Mouse (Mus musculus): ENCODE data around the gene Spic. TPM values are rescaled to one million over a fixed set of nuclear protein-coding genes. Genes with fewer than 3 reads are reported as not detected.
"Not testable (repeated sequence)": the region's sequence is repeated elsewhere in the genome, so short reads cannot be mapped to it uniquely, and the experiment has no call there.

Spic gene
- polyA plus RNA-seq, 1 experiment from 2014 or later = not detected

DNA sequence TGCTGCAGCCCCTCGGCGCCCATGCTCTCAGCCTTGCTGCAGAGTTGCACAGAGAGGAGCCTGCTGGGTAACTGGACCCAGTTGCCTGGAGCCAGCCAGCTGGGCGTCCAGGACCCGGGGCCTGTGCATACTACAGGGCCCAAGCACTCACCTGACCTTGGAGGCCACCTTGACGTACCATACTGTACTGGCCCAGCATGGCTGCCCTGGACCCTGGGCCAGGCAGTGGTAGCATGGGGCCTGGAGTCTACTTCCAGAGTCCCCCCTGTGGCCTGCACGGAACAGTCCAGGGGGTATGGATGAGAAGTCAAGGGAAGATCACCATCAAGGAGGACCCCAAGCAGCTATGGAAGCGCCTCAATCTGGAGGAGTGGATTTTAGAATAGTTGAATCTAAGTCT lies 12.0 kb downstream of the Spic start:
- WGBS = 98% methylated on average over 7 of the region's 7 CpGs
- peak; percentile 55; the same call in 1 of the 2 replicates for ATAC-seq (replicated peaks; ENCODE audit: low FRiP score)
- no peaks in the 10 kb centered on the region for H3K36me3 ChIP-seq (ENCODE audit: control insufficient read depth, insufficient read depth, low read length)
- no peak overlapping the region for H3K27ac ChIP-seq (ENCODE audit: low read depth, low read length)
- H3K4me1 ChIP-seq (replicated peaks; ENCODE audit: control insufficient read depth, insufficient read depth, low read length) = no peaks in the 10 kb centered on the region
- no peak overlapping the region for H3K9ac ChIP-seq (ENCODE audit: low read length)
- H3K4me3 ChIP-seq (ENCODE audit: low read depth, low read length) = no peak overlapping the region
- H3K4me2 ChIP-seq (ENCODE audit: low read depth, low read length, severe bottlenecking) = no peak overlapping the region
- no peaks in the 10 kb centered on the region for H3K9me3 ChIP-seq (ENCODE audit: control insufficient read depth, low read length)
- H3K27me3 ChIP-seq (ENCODE audit: control insufficient read depth, insufficient read depth, low read length) = no peaks in the 10 kb centered on the region
- no peak for DNase-seq (ENCODE audit: low spot score)

DNA sequence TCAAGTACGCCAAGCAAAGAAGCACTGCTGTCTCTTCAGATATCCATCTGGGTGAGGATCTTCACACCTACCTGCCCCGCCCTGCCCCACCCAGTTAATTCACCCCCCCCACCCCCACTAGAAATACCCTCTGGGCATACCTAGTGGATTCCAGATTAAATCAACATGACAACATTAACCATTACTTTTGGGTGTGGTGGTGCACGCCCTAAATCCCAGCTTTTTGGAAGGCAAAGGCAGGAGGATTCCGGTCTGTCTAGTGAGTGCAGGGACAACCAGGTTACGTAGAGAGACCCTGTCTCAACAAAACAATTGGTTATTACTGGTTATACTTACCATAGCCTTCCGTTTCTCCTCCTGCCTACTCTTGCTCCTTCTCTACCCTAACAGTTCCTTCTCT lies 12.7 kb downstream of the Spic start:
- no peak overlapping the region for H3K27ac ChIP-seq (ENCODE audit: low read depth, low read length)
- H3K36me3 ChIP-seq (ENCODE audit: control insufficient read depth, insufficient read depth, low read length) = no peaks in the 10 kb centered on the region
- no peak for ATAC-seq (replicated peaks; ENCODE audit: low FRiP score)
- no peaks in the 10 kb centered on the region for H3K27me3 ChIP-seq (ENCODE audit: control insufficient read depth, insufficient read depth, low read length)
- H3K4me3 ChIP-seq (ENCODE audit: low read depth, low read length) = no peak overlapping the region
- no peak overlapping the region for H3K9ac ChIP-seq (ENCODE audit: low read length)
- H3K4me1 ChIP-seq (replicated peaks; ENCODE audit: control insufficient read depth, insufficient read depth, low read length) = no peaks in the 10 kb centered on the region
- H3K9me3 ChIP-seq (ENCODE audit: control insufficient read depth, low read length) = no peaks in the 10 kb centered on the region
- 91% methylated on average over 6 of the region's 6 CpGs for WGBS
- H3K4me2 ChIP-seq (ENCODE audit: low read depth, low read length, severe bottlenecking) = no peak overlapping the region
- no peak for DNase-seq (ENCODE audit: low spot score)

DNA sequence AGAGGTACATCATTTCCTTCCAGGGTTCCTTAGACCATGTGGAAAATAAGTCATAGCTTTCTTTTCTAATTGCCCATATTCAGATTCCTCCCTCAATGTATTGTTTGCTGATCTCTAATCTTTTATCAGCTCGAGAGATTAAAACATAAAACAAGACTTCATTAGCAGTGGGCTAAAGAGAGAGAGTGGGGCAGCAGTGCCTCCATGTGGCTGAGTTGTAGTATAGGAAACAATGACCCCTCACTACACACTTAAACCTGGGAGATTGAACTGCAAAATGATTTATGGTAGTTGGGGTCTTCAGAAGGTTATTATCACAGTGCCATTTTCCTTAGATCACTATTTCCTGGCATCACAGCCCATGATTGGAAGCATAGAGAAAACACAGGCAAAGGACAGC lies 15.1 kb downstream of the Spic start:
- Histone ChIP-seq H3K4me3 (ENCODE audit: low read depth, low read length) (no peak overlapping the region), H3K4me1 (replicated peaks; ENCODE audit: control insufficient read depth, insufficient read depth, low read length) (no peaks in the 10 kb centered on the region), H3K36me3 (ENCODE audit: control insufficient read depth, insufficient read depth, low read length) (no peaks in the 10 kb centered on the region), H3K4me2 (ENCODE audit: low read depth, low read length, severe bottlenecking) (no peak overlapping the region), H3K9me3 (ENCODE audit: control insufficient read depth, low read length) (no peaks in the 10 kb centered on the region), H3K9ac (ENCODE audit: low read length) (no peak overlapping the region), H3K27me3 (ENCODE audit: control insufficient read depth, insufficient read depth, low read length) (no peaks in the 10 kb centered on the region), H3K27ac (ENCODE audit: low read depth, low read length) (no peak overlapping the region)
- whole genome bisulfite sequencing = 54% methylated on average over 1 of the region's 1 CpGs
- no peak for DNase-seq (ENCODE audit: low spot score)
- ATAC-seq (replicated peaks; ENCODE audit: low FRiP score) = no peak

DNA sequence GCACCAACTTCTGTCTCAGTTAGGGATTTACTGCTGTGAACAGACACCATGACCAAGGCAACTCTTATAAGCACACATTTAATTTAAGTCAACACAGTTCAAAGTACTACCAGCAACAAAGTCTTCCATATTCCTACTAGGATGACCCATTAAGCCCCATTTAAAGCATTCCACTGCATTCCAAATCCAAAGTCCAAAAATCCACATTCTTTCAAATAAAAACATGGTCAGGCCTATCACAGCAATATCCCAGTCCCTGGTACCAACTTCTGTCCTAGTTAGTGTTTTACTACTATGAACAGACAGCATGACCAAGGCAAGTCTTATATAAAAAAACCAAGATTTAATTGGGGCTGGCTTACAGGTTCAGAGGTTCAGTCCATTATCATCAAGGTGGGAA lies 21.0 kb downstream of the Spic start:
- H3K27me3 ChIP-seq (ENCODE audit: control insufficient read depth, insufficient read depth, low read length); ATAC-seq (replicated peaks; ENCODE audit: low FRiP score); H3K9me3 ChIP-seq (ENCODE audit: control insufficient read depth, low read length); H3K4me1 ChIP-seq (replicated peaks; ENCODE audit: control insufficient read depth, insufficient read depth, low read length); H3K27ac ChIP-seq (ENCODE audit: low read depth, low read length); H3K36me3 ChIP-seq (ENCODE audit: control insufficient read depth, insufficient read depth, low read length); H3K9ac ChIP-seq (ENCODE audit: low read length); H3K4me2 ChIP-seq (ENCODE audit: low read depth, low read length, severe bottlenecking); DNase-seq (ENCODE audit: low spot score); H3K4me3 ChIP-seq (ENCODE audit: low read depth, low read length): not testable (repeated sequence)

DNA sequence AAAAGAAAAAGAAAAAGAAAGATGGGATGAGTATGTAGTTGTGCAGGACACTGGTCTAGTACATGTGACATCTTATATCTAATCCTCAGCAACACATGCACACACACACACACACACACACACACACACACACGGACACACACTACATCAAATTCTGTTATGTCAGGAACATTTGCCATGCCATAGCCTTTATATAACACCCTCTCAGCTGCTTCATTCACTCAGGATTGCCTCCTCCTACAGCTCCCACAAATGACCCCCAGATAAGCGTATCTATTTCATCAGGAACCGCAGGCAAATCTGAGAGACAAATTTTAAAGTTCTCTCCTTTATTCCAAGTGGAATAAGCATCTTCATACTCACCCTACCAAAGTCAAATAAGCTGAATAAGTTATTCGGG lies 25.9 kb downstream of the Spic start:
- H3K4me3 ChIP-seq (ENCODE audit: low read depth, low read length) = no peak overlapping the region
- ATAC-seq (replicated peaks; ENCODE audit: low FRiP score) (no peak), DNase-seq (ENCODE audit: low spot score) (no peak)
- no peaks in the 10 kb centered on the region for H3K27me3 ChIP-seq (ENCODE audit: control insufficient read depth, insufficient read depth, low read length)
- H3K9me3 ChIP-seq (ENCODE audit: control insufficient read depth, low read length) = no peaks in the 10 kb centered on the region
- no peaks in the 10 kb centered on the region for H3K36me3 ChIP-seq (ENCODE audit: control insufficient read depth, insufficient read depth, low read length)
- H3K4me2 ChIP-seq (ENCODE audit: low read depth, low read length, severe bottlenecking) = no peak overlapping the region
- H3K9ac ChIP-seq (ENCODE audit: low read length) = no peak overlapping the region
- H3K27ac ChIP-seq (ENCODE audit: low read depth, low read length) = no peak overlapping the region
- H3K4me1 ChIP-seq (replicated peaks; ENCODE audit: control insufficient read depth, insufficient read depth, low read length) = no peaks in the 10 kb centered on the region
- WGBS = 89% methylated on average over 4 of the region's 4 CpGs

DNA sequence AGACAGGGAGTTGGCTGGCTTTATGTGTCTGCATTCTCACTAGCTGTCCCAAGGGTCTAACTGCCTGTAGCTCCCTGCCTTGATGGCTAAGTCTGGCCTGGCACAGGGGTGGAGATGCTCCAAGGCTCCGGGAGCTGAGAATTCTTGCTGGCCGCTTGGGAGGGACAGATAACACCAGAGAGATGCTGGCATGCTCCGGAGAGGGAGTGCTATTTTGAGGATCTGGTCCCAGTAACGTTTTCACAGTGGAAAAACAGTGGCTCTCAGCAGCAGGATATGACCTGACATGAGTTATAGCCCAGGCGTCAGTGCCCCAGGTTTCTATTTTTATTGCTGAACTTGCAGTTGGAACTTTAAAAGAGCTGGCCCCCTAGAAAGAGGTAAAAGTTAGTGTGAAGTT lies 39.4 kb downstream of the Spic start:
- WGBS = 72% methylated on average over 5 of the region's 5 CpGs
- H3K9me3 ChIP-seq (ENCODE audit: control insufficient read depth, low read length) = no peaks in the 10 kb centered on the region

DNA sequence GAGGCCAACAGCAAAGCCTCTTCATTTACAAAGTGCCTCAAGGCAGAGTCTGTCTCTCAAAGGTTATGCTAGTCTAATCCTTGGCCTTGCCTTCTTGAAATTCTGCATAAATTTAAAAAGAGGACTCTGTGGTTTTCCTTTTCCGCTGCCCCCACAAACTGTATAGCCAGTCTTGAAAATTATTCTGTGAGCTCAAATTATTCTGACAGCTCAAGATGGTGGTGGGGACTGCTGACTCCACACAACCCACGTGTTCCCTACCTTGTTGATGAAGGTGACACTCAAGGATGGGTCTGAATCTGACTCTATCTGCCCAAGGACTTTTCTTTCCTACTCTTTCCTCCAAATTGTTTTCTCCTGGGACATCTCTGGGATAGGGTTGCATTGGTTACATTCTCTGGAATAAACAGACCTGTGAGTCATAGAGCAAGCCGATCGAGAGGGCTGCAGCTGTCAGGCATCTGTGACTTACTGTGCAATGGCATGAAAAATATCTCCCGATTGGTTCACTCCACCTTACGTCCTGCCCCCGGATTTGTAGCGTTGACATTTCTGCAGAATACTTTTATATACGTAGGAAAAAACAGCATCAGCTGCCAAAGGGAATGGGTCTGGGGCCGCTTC lies 53.4 kb downstream of the Spic start:
- ATAC-seq (replicated peaks; ENCODE audit: low FRiP score) (no peak), DNase-seq (ENCODE audit: low spot score) (no peak)
- H3K4me2 ChIP-seq (ENCODE audit: low read depth, low read length, severe bottlenecking) = no peak overlapping the region
- H3K9me3 ChIP-seq (ENCODE audit: control insufficient read depth, low read length) = no peaks in the 10 kb centered on the region
- no peak overlapping the region for H3K9ac ChIP-seq (ENCODE audit: low read length)
- no peaks in the 10 kb centered on the region for H3K27me3 ChIP-seq (ENCODE audit: control insufficient read depth, insufficient read depth, low read length)
- no peak overlapping the region for H3K4me3 ChIP-seq (ENCODE audit: low read depth, low read length)
- H3K27ac ChIP-seq (ENCODE audit: low read depth, low read length) = no peak overlapping the region
- H3K36me3 ChIP-seq (ENCODE audit: control insufficient read depth, insufficient read depth, low read length) = no peaks in the 10 kb centered on the region
- H3K4me1 ChIP-seq (replicated peaks; ENCODE audit: control insufficient read depth, insufficient read depth, low read length) = no peaks in the 10 kb centered on the region
- WGBS = 92% methylated on average over 10 of the region's 10 CpGs

More for the DNA sequence above, 39.4 kb downstream of the Spic start:
- Histone ChIP-seq H3K9ac (ENCODE audit: low read length) (no peak overlapping the region), H3K36me3 (ENCODE audit: control insufficient read depth, insufficient read depth, low read length) (no peaks in the 10 kb centered on the region), H3K4me2 (ENCODE audit: low read depth, low read length, severe bottlenecking) (no peak overlapping the region), H3K27me3 (ENCODE audit: control insufficient read depth, insufficient read depth, low read length) (no peaks in the 10 kb centered on the region), H3K27ac (ENCODE audit: low read depth, low read length) (no peak overlapping the region), H3K4me1 (replicated peaks; ENCODE audit: control insufficient read depth, insufficient read depth, low read length) (no peaks in the 10 kb centered on the region), H3K4me3 (ENCODE audit: low read depth, low read length) (no peak overlapping the region)
- no peak for DNase-seq (ENCODE audit: low spot score)
- ATAC-seq (replicated peaks; ENCODE audit: low FRiP score) = no peak

DNA sequence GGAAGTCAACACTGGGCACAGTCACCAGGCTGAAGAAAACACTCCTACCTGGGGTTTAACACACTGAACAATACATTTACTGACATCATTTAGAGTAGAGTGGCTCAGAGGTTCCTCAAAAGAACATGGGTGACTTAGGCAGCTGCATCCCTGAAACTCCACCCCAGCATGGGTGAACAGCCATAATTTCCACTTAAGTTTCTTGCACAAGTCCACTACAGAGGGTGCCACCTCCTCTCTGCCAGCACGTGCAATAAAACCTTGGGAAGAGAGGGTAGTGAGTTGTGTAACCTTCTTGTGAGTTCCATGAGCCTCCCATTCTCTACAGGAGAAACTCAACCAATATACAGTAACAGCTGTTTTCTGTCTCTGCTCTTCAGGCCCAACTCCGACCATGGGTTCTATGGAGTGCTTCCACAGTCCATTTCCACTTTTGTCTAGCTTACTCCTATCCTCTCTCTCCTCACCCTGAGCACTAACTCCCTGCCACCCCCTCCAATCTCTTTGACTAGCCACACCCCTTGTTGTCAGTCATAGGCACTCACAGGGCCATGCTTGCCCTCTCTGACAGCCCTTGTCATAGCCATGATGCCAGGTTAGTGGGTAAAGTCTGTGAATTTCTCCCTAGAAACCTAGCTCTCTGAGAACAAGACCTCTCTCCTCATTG lies 54.0 kb downstream of the Spic start:
- Histone ChIP-seq H3K27me3 (ENCODE audit: control insufficient read depth, insufficient read depth, low read length) (no peaks in the 10 kb centered on the region), H3K36me3 (ENCODE audit: control insufficient read depth, insufficient read depth, low read length) (no peaks in the 10 kb centered on the region), H3K4me2 (ENCODE audit: low read depth, low read length, severe bottlenecking) (no peak overlapping the region), H3K9me3 (ENCODE audit: control insufficient read depth, low read length) (no peaks in the 10 kb centered on the region), H3K9ac (ENCODE audit: low read length) (no peak overlapping the region), H3K27ac (ENCODE audit: low read depth, low read length) (no peak overlapping the region), H3K4me3 (ENCODE audit: low read depth, low read length) (no peak overlapping the region), H3K4me1 (replicated peaks; ENCODE audit: control insufficient read depth, insufficient read depth, low read length) (no peaks in the 10 kb centered on the region)
- 84% methylated on average over 2 of the region's 2 CpGs for WGBS
- DNase-seq (ENCODE audit: low spot score) (no peak), ATAC-seq (replicated peaks; ENCODE audit: low FRiP score) (no peak)

DNA sequence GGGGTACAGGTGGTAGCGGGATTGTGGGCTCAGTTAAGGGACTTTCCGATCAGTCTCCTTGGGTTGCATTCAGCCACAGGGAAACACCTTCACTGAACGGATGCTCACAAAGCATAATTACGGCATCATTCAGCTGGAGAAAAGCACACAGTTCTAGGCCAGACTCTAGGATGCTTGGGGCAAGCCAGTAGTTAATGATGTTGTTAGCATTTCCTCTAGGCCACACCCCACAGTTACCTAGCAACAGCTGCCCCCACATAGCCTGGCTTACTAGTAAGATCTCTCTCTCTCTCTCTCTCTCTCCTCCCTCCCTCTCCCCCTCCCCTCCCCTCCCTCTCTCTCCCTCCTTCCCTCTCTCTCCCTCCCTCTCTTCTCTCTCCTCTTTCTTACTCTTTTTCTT lies 57.8 kb downstream of the Spic start:
- Histone ChIP-seq H3K9ac (ENCODE audit: low read length) (no peak overlapping the region), H3K4me3 (ENCODE audit: low read depth, low read length) (no peak overlapping the region), H3K4me2 (ENCODE audit: low read depth, low read length, severe bottlenecking) (no peak overlapping the region), H3K36me3 (ENCODE audit: control insufficient read depth, insufficient read depth, low read length) (no peaks in the 10 kb centered on the region), H3K27ac (ENCODE audit: low read depth, low read length) (no peak overlapping the region), H3K9me3 (ENCODE audit: control insufficient read depth, low read length) (no peaks in the 10 kb centered on the region), H3K4me1 (replicated peaks; ENCODE audit: control insufficient read depth, insufficient read depth, low read length) (no peaks in the 10 kb centered on the region), H3K27me3 (ENCODE audit: control insufficient read depth, insufficient read depth, low read length) (no peaks in the 10 kb centered on the region)
- no peak for DNase-seq (ENCODE audit: low spot score)
- WGBS = 70% methylated on average over 4 of the region's 4 CpGs
- peak; percentile 76 for ATAC-seq (replicated peaks; ENCODE audit: low FRiP score)
